Mouse (Mus musculus) neural tube, embryonic 11.5 days (tissue): ENCODE measurements around the gene Tacc3. TPM values are rescaled to one million over a fixed set of nuclear protein-coding genes. Genes with fewer than 3 reads are reported as not detected.

Source experiments
- ATAC-seq: fragments of 200-750 bp; cut with Nextera tagmentation; 2 replicates; pipeline ENCODE4 v1.8.0; 2017; ENCODE audit warnings: moderate number of reproducible peaks, mild to moderate bottlenecking, moderate TSS enrichment, moderate library complexity; ENCODE audit not compliant: insufficient read depth, low FRiP score, low TSS enrichment
- DNase-seq: peaks from one replicate; pipeline ENCODE4 v3.0.0-alpha.2; 2015; ENCODE audit warnings: low spot score
- H3K27ac ChIP-seq: fragments of 300-500 bp; sonication (generic); 2 replicates; pipeline ENCODE4 v1.5.1; 2014; ENCODE audit warnings: low read depth, mild to moderate bottlenecking, low read length
- H3K27me3 ChIP-seq: fragments of 300-500 bp; sonication (generic); 2 replicates; pipeline ENCODE4 v1.6.1; 2014; ENCODE audit warnings: mild to moderate bottlenecking, low read length, mixed read lengths; ENCODE audit not compliant: control insufficient read depth, insufficient read depth
- H3K36me3 ChIP-seq: fragments of 300-500 bp; sonication (generic); 2 replicates; pipeline ENCODE4 v1.6.1; 2014; ENCODE audit warnings: mild to moderate bottlenecking, low read length, moderate library complexity, mixed read lengths; ENCODE audit not compliant: control insufficient read depth, insufficient read depth
- H3K4me1 ChIP-seq: fragments of 300-500 bp; sonication (generic); 2 replicates; pipeline ENCODE4 v1.6.1; 2014; ENCODE audit warnings: low read length, mixed read lengths; ENCODE audit not compliant: control insufficient read depth, insufficient read depth
- H3K4me2 ChIP-seq: fragments of 300-500 bp; sonication (generic); 2 replicates; pipeline ENCODE4 v1.6.1; 2014; ENCODE audit warnings: low read depth, mild to moderate bottlenecking, moderate library complexity
- H3K4me3 ChIP-seq: fragments of 300-500 bp; sonication (generic); 2 replicates; pipeline ENCODE4 v1.5.1; 2014; ENCODE audit warnings: low read depth, low read length
- H3K9ac ChIP-seq: fragments of 300-500 bp; sonication (generic); 2 replicates; pipeline ENCODE4 v1.6.1; 2014; ENCODE audit warnings: mild to moderate bottlenecking, low read length
- H3K9me3 ChIP-seq: fragments of 300-500 bp; sonication (generic); 2 replicates; pipeline ENCODE4 v1.6.1; 2016; ENCODE audit warnings: low read length; ENCODE audit not compliant: control insufficient read depth
- WGBS: fragments of 180-500 bp; shearing (Covaris S2); extraction: QIAGEN DNeasy Blood & Tissue Kit; methylation state at CpG from one replicate; pipeline ENCODE4 v1.1.7; 2014; 5-methylcytosine and 5-hydroxymethylcytosine counted together
- polyA plus RNA-seq: library from polyadenylated mRNA; unstranded; fragments of >200 nt; fragmentation: Nextera tagmentation; extraction: Ambion mirVana; gene quantifications from 2 replicates; pipeline ENCODE4 v1.2.1, GENCODE M21; 2014

Gene Tacc3
- polyA plus RNA-seq, 1 experiment from 2014 or later = 238 TPM

DNA sequence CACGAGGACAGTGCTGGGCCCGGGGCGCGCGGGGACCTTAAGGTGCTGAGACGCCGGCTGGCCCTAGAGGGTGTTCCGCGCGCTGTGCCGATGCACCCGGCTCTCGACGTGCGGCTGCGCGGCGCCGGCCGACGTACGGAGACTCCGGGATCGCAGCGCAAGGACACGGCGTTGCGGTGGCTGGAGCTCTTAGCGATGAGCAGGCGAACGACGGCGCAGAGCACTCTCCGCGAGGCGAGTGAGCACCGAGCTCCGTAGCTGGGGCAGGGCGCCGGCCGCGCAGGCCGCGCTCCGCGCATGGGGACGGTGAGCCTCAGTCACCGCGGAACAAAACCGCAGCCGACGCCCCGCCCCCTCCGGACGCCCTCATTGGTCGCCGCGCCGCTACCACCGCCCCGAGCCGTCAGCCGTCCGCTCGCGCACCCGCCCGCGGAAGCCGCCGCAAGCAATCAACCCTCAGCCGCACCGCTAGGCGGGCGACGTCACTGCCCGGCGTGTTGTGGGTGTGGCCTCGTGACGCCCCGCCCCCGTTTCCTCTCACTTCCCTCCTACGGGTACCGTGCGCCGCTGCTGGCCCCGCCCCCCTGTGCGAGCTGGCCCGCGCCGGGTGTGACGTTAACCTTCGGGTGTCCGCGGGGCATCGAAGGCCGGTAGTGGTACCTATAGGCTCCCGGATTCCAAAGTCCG lies 28.5 kb upstream of the Tacc3 start, which contains the start of the genes Fam53a and Gm9903:
Fam53a (minus strand) TSS at position 335 of the 687 bp plus-strand sequence.
Gm9903 (plus strand) TSS at position 625 of the 687 bp plus-strand sequence.
- H3K4me3 ChIP-seq = peak within 1 kb of the TSS; percentile 61
- DNase-seq (peak; percentile 99), ATAC-seq (peak; percentile 95)
- no peaks in the 10 kb centered on the region for H3K36me3 ChIP-seq
- no peaks in the 10 kb centered on the region for H3K27me3 ChIP-seq
- H3K9ac ChIP-seq = peak within 1 kb of the TSS; percentile 73
- H3K4me2 ChIP-seq = peak within 1 kb of the TSS; percentile 73
- peak within 1 kb of the TSS; percentile 76 for H3K27ac ChIP-seq
- peaks cover 7% of the 10 kb centered on the region; the same call in 1 of the 2 replicates for H3K4me1 ChIP-seq
- H3K9me3 ChIP-seq = no peaks in the 10 kb centered on the region
- under 1% methylated on average over 77 of the region's 99 CpGs for WGBS

DNA sequence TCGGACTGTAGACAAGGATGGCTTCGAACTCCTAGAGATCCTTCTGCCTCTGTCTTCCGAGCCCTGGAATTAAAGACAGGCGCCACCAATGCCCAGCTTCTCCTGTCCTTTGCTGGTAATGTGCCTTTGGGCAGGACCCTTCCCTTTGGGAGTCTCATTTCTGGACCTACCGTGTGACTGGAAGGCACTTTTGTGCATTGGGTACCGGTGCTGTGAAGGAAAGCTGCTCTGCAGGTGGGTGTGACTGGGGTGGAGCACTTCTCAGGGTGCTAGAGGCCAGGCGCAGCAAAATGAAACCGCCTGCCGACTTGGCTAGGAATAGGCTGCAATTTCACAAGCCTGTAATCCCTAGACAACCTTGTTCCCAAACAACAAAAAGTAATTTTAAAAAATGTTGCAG lies 27.9 kb upstream of the Tacc3 start:
- H3K4me1 ChIP-seq = peaks cover 7% of the 10 kb centered on the region; the same call in 1 of the 2 replicates
- WGBS = 2% methylated on average over 9 of the region's 9 CpGs
- H3K4me3 ChIP-seq = peak overlapping the region; percentile 61
- no peaks in the 10 kb centered on the region for H3K27me3 ChIP-seq
- ATAC-seq (peak; percentile 18; the same call in 1 of the 2 replicates), DNase-seq (no peak)
- H3K4me2 ChIP-seq = peak overlapping the region; percentile 40
- H3K36me3 ChIP-seq = no peaks in the 10 kb centered on the region
- peak overlapping the region; percentile 40 for H3K9ac ChIP-seq
- H3K27ac ChIP-seq = no peak overlapping the region
- no peaks in the 10 kb centered on the region for H3K9me3 ChIP-seq

DNA sequence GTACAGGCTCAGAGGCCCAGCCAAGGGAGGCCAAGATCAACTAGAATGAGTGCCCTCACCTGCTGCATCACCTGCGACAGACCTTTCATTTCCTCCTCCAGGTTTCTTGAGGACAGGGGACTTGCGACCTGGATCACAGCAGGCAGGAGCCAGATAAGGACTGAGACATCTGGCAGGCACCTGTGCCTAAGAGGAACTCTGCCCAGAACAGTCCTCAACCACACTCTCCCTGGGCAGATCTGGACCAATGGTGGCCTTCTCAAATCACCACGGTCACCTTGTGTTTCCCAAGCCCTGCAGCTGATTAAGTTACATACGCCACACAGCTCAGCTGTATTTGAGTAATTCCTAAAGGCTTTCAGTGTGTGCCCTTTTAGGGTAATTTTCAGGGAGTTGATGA lies 27.3 kb upstream of the Tacc3 start:
- Histone ChIP-seq H3K9me3 (no peaks in the 10 kb centered on the region), H3K27me3 (no peaks in the 10 kb centered on the region), H3K27ac (no peak overlapping the region), H3K4me3 (no peak overlapping the region), H3K4me1 (peaks cover 7% of the 10 kb centered on the region; the same call in 1 of the 2 replicates), H3K4me2 (peak overlapping the region; percentile 40; the same call in 1 of the 2 replicates), H3K36me3 (no peaks in the 10 kb centered on the region), H3K9ac (no peak overlapping the region)
- ATAC-seq (no peak), DNase-seq (no peak)
- WGBS = 63% methylated on average over 4 of the region's 4 CpGs

DNA sequence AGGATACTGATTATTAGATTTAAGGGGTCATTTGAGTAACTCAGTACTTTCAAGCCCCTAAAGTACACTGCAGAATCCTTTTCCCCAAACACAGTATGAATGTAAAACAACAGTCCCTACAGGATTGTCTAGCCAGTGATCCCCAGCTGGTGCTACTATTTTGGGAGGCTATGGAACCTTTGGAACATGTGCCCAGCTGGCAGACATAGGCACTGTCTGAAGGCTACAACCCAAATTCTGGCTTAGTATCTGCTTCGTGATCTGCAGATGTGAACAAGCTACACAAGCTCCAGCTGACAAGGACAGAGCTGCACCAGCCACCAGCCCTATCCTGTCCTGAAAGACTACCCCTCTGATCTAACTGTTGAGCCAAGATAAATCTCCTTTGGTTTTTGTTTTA lies 25.4 kb upstream of the Tacc3 start:
- ATAC-seq (no peak), DNase-seq (no peak)
- Histone ChIP-seq H3K27ac (no peak overlapping the region), H3K9ac (no peak overlapping the region), H3K4me2 (no peak overlapping the region), H3K4me1 (peaks cover 7% of the 10 kb centered on the region; the same call in 1 of the 2 replicates), H3K27me3 (no peaks in the 10 kb centered on the region), H3K9me3 (no peaks in the 10 kb centered on the region), H3K36me3 (no peaks in the 10 kb centered on the region), H3K4me3 (no peak overlapping the region)
- 89% methylated on average over 1 of the region's 1 CpGs for WGBS

DNA sequence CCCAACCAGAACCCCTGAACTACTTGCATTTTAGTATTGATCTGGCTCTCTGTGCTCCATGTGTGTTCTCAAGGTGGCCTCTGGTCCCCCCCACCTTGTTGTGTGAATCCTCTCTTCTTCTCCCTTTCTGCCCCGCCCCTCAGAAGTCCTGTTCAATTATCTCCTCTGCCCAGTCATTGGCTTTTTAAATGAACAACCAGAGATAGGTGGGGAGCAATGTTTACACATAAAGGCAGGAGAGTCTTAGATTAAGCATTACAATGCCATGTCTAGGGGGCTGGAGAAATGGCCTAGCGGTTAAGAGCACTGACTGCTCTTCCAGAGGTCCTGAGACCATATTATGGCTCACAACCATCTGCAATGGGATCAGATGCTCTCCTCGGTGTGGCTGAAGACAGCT lies 22.6 kb upstream of the Tacc3 start:
- Histone ChIP-seq H3K36me3 (peaks cover 4% of the 10 kb centered on the region; the same call in 1 of the 2 replicates), H3K27me3 (no peaks in the 10 kb centered on the region), H3K9me3 (no peaks in the 10 kb centered on the region), H3K4me2 (no peak overlapping the region), H3K4me1 (no peaks in the 10 kb centered on the region), H3K27ac (no peak overlapping the region), H3K9ac (no peak overlapping the region), H3K4me3 (no peak overlapping the region)
- no peak for ATAC-seq
- 88% methylated on average over 3 of the region's 3 CpGs for WGBS
- no peak for DNase-seq

DNA sequence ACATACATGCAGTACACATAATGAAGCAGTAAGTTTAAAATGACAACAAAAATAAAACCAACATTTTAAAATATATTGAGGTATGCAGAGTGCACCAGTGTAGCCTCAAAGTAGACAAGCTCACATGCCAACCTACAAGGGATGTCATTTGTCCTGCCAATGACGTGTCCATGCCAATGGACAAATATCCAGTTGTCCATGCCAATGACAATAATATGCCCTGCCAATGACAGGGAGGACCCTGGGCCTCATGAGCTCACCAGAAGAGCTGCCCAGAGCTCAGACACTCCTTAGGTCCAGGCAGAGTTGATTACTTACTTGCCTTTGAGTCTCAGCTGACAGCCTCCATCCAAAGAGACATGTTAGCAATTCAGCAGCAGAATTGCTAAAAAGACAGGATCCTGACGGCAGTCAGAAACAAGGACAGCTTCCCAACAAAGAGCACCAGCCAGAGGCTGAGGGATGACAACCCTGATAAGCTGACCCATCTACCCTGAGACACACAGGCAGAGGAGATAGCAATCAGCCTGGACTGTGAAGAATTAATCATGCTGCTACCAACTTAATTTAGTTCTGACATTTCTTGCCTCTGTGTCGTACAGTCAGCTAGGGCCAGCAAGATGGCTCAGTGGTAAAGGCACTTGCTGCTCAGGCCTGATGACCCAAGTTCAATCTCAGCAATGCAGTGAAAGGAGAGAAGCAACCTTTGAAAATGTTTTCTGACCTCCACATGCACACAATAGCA lies 20.1 kb upstream of the Tacc3 start:
- H3K4me3 ChIP-seq = no peak overlapping the region
- 87% methylated on average over 3 of the region's 3 CpGs for WGBS
- H3K9ac ChIP-seq = no peak overlapping the region
- no peaks in the 10 kb centered on the region for H3K9me3 ChIP-seq
- ATAC-seq = no peak
- H3K36me3 ChIP-seq = peaks cover 8% of the 10 kb centered on the region
- no peaks in the 10 kb centered on the region for H3K4me1 ChIP-seq
- no peaks in the 10 kb centered on the region for H3K27me3 ChIP-seq
- H3K4me2 ChIP-seq = no peak overlapping the region
- no peak overlapping the region for H3K27ac ChIP-seq
- DNase-seq = no peak

DNA sequence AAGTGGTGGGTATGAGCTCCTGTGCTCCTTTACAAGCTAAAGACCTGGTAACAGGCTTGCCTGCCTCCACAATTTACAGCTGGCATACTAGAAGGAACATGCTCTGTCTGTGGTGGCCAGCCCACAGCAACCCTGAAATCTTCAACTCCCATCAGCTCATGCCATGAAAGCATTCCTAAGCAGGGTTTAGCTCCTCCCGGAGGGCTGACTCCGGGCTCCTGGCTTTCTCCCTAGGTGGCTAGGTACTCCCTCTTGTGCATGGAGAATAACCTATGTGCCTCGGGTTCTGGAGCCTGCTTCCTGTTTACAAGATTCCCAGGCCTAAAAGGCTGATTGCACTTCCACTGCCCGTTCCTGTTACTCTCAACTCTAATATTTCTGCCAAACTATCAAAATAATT lies 19.1 kb upstream of the Tacc3 start:
- ATAC-seq (no peak), DNase-seq (no peak)
- H3K4me2 ChIP-seq = no peak overlapping the region
- peaks cover 11% of the 10 kb centered on the region for H3K36me3 ChIP-seq
- H3K9ac ChIP-seq = no peak overlapping the region
- no peak overlapping the region for H3K4me3 ChIP-seq
- H3K27ac ChIP-seq = no peak overlapping the region
- WGBS = 72% methylated on average over 4 of the region's 4 CpGs
- no peaks in the 10 kb centered on the region for H3K4me1 ChIP-seq
- H3K9me3 ChIP-seq = no peaks in the 10 kb centered on the region
- H3K27me3 ChIP-seq = no peaks in the 10 kb centered on the region

DNA sequence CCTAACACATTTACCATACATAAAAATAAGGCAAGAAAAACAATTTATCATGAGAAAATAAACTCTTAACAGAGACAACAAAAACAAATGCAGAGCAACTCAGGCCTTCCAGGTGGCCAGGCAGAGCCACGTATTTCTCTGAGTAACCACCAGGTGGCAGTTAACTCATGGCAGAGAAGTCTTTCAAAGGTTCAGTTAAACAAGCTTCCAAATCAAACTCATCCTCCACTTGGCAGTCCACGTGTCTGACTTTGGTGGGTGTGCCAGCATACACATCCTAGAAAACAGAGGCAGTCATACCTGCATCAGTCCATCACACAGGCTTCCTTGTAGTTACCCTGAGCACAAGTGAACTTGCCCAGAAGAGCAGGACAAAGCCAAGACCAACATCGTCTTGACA lies 17.3 kb upstream of the Tacc3 start:
- ATAC-seq = no peak
- Histone ChIP-seq H3K4me3 (no peak overlapping the region), H3K27ac (no peak overlapping the region), H3K4me1 (no peaks in the 10 kb centered on the region), H3K27me3 (no peaks in the 10 kb centered on the region), H3K9ac (no peak overlapping the region), H3K36me3 (peaks cover 11% of the 10 kb centered on the region), H3K9me3 (no peaks in the 10 kb centered on the region), H3K4me2 (no peak overlapping the region)
- DNase-seq = peak; percentile 45
- WGBS = 54% methylated on average over 3 of the region's 3 CpGs
